Mouse (Mus musculus): ENCODE measurements around the gene Nsa2. TPM values are rescaled to one million over a fixed set of nuclear protein-coding genes. Genes with fewer than 3 reads are reported as not detected.
"Not testable (repeated sequence)": the region's sequence is repeated elsewhere in the genome, so short reads cannot be mapped to it uniquely, and the experiment has no call there.

Gene Nsa2
- polyA plus RNA-seq, 1 experiment from 2014 or later: 48.8 TPM

DNA sequence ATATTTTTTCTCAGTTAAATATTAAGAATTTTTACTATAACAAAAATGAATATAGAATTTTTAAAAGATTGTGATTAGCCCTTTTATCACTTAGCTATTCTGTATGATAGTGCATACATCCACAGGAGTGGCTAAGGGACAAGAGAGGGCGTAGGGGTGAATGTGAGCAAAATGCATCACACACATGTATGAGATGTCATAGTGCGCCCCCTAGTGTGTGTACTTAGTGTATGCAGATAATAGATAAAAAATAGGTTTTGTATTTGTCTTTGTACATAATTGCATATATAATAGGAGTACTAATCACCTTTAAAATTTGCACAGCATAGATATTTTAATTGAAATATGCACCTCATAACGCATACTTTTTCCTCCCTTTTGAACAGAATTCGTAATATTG is 8.1 kb upstream of the Nsa2 start:
- no peak overlapping the region for H3K4me2 ChIP-seq (replicated peaks; ENCODE audit: low read depth, low read length)
- H3K36me3 ChIP-seq (ENCODE audit: insufficient read depth, low read length): peaks cover 48% of the 10 kb centered on the region
- no peak for ATAC-seq (ENCODE audit: low FRiP score, low TSS enrichment)
- H3K4me3 ChIP-seq (ENCODE audit: low read length): no peak overlapping the region
- H3K9ac ChIP-seq (replicated peaks; ENCODE audit: low read length): no peak overlapping the region
- no peaks in the 10 kb centered on the region for H3K4me1 ChIP-seq (ENCODE audit: insufficient read depth, low read length)
- WGBS: 69% methylated on average over 4 of the region's 4 CpGs
- no peaks in the 10 kb centered on the region for H3K9me3 ChIP-seq (ENCODE audit: low read length)
- H3K27ac ChIP-seq (ENCODE audit: low read length): no peak overlapping the region
- H3K27me3 ChIP-seq (ENCODE audit: insufficient read depth, low read length): no peaks in the 10 kb centered on the region

DNA sequence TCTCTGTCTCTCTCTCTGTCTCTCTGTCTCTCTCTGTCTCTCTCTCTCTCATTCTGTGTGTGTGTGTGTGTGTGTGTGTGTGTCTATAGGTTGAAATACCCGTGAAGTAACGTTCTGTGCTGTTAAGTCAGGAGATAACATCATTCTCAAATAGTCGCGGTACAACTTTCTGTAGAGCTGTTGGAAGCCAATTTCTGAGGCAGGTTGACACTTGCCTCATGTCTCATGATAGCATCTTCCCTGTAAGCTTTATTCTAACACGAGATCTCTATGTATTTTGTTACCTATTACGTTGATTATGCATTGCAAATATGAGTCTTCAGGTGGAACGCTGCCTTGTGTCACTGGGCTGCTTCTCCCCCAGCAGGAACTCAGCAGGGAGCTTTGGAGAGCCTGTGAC is 4.6 kb upstream of the Nsa2 start:
- H3K27me3 ChIP-seq (ENCODE audit: insufficient read depth, low read length): no peaks in the 10 kb centered on the region
- no peak overlapping the region for H3K27ac ChIP-seq (ENCODE audit: low read length)
- H3K9ac ChIP-seq (replicated peaks; ENCODE audit: low read length): no peak overlapping the region
- H3K36me3 ChIP-seq (ENCODE audit: insufficient read depth, low read length): peaks cover 29% of the 10 kb centered on the region
- peaks cover 5% of the 10 kb centered on the region; the same call in 1 of the 2 replicates for H3K4me1 ChIP-seq (ENCODE audit: insufficient read depth, low read length)
- no peaks in the 10 kb centered on the region for H3K9me3 ChIP-seq (ENCODE audit: low read length)
- 90% methylated on average over 7 of the region's 7 CpGs for WGBS
- ATAC-seq (ENCODE audit: low FRiP score, low TSS enrichment): no peak
- no peak overlapping the region for H3K4me2 ChIP-seq (replicated peaks; ENCODE audit: low read depth, low read length)
- H3K4me3 ChIP-seq (ENCODE audit: low read length): no peak overlapping the region

GRCm38 (mm10) chr13:97138404-97138931 is 731 bp upstream of the Nsa2 start:
- Histone ChIP-seq H3K9ac (replicated peaks; ENCODE audit: low read length) (peak overlapping the region; percentile 94), H3K4me3 (ENCODE audit: low read length) (peak overlapping the region; percentile 96), H3K4me2 (replicated peaks; ENCODE audit: low read depth, low read length) (peak overlapping the region; percentile 58), H3K36me3 (ENCODE audit: insufficient read depth, low read length) (peaks cover 21% of the 10 kb centered on the region), H3K27ac (ENCODE audit: low read length) (peak overlapping the region; percentile 84)
- not testable (repeated sequence) for H3K9me3 ChIP-seq (ENCODE audit: low read length); ATAC-seq (ENCODE audit: low FRiP score, low TSS enrichment); H3K4me1 ChIP-seq (ENCODE audit: insufficient read depth, low read length); H3K27me3 ChIP-seq (ENCODE audit: insufficient read depth, low read length)
- 33% methylated on average over 8 of the region's 8 CpGs for WGBS

DNA sequence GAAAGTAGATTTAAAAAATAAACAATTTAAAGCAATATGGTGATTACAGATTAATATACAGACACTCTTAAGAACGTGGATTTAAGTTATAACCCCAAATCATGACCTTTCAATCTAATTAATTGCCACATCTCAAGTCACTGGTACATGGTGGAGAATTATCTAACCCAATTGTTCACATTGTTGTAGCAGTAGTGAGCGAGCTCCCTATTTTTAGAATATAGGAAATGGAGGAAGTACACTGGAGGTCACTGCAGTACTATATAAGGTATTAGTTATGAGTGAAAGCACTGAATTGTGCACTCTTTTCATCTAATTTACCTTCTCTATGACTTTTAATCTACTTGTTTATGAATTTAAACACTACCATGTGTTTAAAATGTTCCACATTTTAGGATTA is 7.3 kb downstream of the Nsa2 start:
- WGBS: no CpG with 5 or more reads among the region's 2 CpGs

DNA sequence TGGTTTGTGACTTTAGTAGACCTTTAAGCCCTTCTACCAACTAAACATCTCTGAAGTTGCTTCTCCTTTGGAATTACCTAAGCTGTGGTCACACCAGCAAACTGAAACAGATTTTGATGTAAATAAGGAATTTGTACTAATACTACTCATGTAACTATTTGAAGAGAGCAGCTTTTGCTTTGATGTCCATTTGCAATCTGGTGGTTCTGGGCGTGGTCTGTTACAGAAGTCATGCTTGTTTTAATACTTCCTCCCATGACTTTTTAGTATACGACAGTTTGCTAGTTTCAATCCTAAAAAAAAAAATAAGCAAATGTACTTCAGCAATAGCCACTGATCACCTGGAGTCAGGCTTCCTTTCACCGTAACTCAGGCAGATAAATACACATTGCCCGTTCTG is 8.1 kb downstream of the Nsa2 start:
- H3K9me3 ChIP-seq (ENCODE audit: low read length); H3K27ac ChIP-seq (ENCODE audit: low read length); ATAC-seq (ENCODE audit: low FRiP score, low TSS enrichment); H3K9ac ChIP-seq (replicated peaks; ENCODE audit: low read length); H3K4me1 ChIP-seq (ENCODE audit: insufficient read depth, low read length); H3K4me2 ChIP-seq (replicated peaks; ENCODE audit: low read depth, low read length); H3K4me3 ChIP-seq (ENCODE audit: low read length); H3K27me3 ChIP-seq (ENCODE audit: insufficient read depth, low read length): not testable (repeated sequence)
- WGBS: 76% methylated on average over 2 of the region's 4 CpGs
- peaks cover 19% of the 10 kb centered on the region for H3K36me3 ChIP-seq (ENCODE audit: insufficient read depth, low read length)

More for the DNA sequence above, 7.3 kb downstream of the Nsa2 start:
- not testable (repeated sequence) for H3K4me2 ChIP-seq (replicated peaks; ENCODE audit: low read depth, low read length); H3K27ac ChIP-seq (ENCODE audit: low read length); H3K27me3 ChIP-seq (ENCODE audit: insufficient read depth, low read length); ATAC-seq (ENCODE audit: low FRiP score, low TSS enrichment); H3K9ac ChIP-seq (replicated peaks; ENCODE audit: low read length); H3K9me3 ChIP-seq (ENCODE audit: low read length); H3K4me3 ChIP-seq (ENCODE audit: low read length); H3K4me1 ChIP-seq (ENCODE audit: insufficient read depth, low read length)
- peaks cover 22% of the 10 kb centered on the region for H3K36me3 ChIP-seq (ENCODE audit: insufficient read depth, low read length)

- Histone ChIP-seq H3K4me3 (ENCODE audit: low read length) (no peak overlapping the region), H3K27ac (ENCODE audit: low read length) (no peak overlapping the region), H3K27me3 (ENCODE audit: insufficient read depth, low read length) (no peaks in the 10 kb centered on the region), H3K9ac (replicated peaks; ENCODE audit: low read length) (no peak overlapping the region), H3K36me3 (ENCODE audit: insufficient read depth, low read length) (no peaks in the 10 kb centered on the region), H3K9me3 (ENCODE audit: low read length) (no peaks in the 10 kb centered on the region), H3K4me1 (ENCODE audit: insufficient read depth, low read length) (no peaks in the 10 kb centered on the region), H3K4me2 (replicated peaks; ENCODE audit: low read depth, low read length) (no peak overlapping the region)
- WGBS: 74% methylated on average over 3 of the region's 3 CpGs
- no peak for ATAC-seq (ENCODE audit: low FRiP score, low TSS enrichment)
Measured at GRCm38 (mm10) chr13:97121341-97121740, 16.4 kb downstream of the Nsa2 start.

GRCm38 (mm10) chr13:97109046-97109445 is 28.7 kb downstream of the Nsa2 start:
- Histone ChIP-seq H3K27ac (ENCODE audit: low read length) (no peak overlapping the region), H3K9ac (replicated peaks; ENCODE audit: low read length) (no peak overlapping the region), H3K27me3 (ENCODE audit: insufficient read depth, low read length) (no peaks in the 10 kb centered on the region), H3K4me1 (ENCODE audit: insufficient read depth, low read length) (no peaks in the 10 kb centered on the region), H3K36me3 (ENCODE audit: insufficient read depth, low read length) (no peaks in the 10 kb centered on the region), H3K4me2 (replicated peaks; ENCODE audit: low read depth, low read length) (no peak overlapping the region), H3K9me3 (ENCODE audit: low read length) (no peaks in the 10 kb centered on the region), H3K4me3 (ENCODE audit: low read length) (no peak overlapping the region)
- WGBS: 76% methylated on average over 4 of the region's 4 CpGs
- ATAC-seq (ENCODE audit: low FRiP score, low TSS enrichment): no peak

GRCm38 (mm10) chr13:97107721-97108120 is 30.0 kb downstream of the Nsa2 start:
- H3K9me3 ChIP-seq (ENCODE audit: low read length); H3K4me2 ChIP-seq (replicated peaks; ENCODE audit: low read depth, low read length); H3K4me1 ChIP-seq (ENCODE audit: insufficient read depth, low read length); H3K36me3 ChIP-seq (ENCODE audit: insufficient read depth, low read length); ATAC-seq (ENCODE audit: low FRiP score, low TSS enrichment); H3K27ac ChIP-seq (ENCODE audit: low read length); H3K4me3 ChIP-seq (ENCODE audit: low read length); H3K9ac ChIP-seq (replicated peaks; ENCODE audit: low read length); H3K27me3 ChIP-seq (ENCODE audit: insufficient read depth, low read length): not testable (repeated sequence)
- 90% methylated on average over 4 of the region's 4 CpGs for WGBS

DNA sequence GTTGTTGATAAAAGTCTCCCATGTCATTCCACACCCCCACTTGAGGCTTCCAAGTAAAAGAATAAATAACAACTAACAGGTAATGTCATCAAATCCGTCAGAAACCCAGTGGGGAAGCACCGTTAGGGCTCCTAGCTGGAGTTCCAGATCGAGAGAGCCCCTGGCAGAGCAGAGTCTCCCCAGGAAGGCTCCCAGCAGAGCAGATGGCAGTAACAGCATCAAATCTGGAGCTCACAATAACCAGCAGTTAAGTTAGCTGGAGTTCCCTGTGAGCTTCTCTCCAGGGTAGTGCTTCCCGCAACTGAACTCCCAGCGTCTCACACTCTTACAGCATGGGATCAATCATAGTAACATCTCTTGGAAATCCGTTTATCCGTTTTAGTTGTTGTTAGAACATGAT is 32.7 kb downstream of the Nsa2 start:
- no peak for ATAC-seq (ENCODE audit: low FRiP score, low TSS enrichment)
- no peaks in the 10 kb centered on the region for H3K4me1 ChIP-seq (ENCODE audit: insufficient read depth, low read length)
- H3K36me3 ChIP-seq (ENCODE audit: insufficient read depth, low read length): no peaks in the 10 kb centered on the region
- H3K4me2 ChIP-seq (replicated peaks; ENCODE audit: low read depth, low read length): no peak overlapping the region
- 81% methylated on average over 7 of the region's 7 CpGs for WGBS
- no peak overlapping the region for H3K9ac ChIP-seq (replicated peaks; ENCODE audit: low read length)
- H3K9me3 ChIP-seq (ENCODE audit: low read length): no peaks in the 10 kb centered on the region
- H3K27me3 ChIP-seq (ENCODE audit: insufficient read depth, low read length): no peaks in the 10 kb centered on the region
- no peak overlapping the region for H3K4me3 ChIP-seq (ENCODE audit: low read length)
- no peak overlapping the region for H3K27ac ChIP-seq (ENCODE audit: low read length)

DNA sequence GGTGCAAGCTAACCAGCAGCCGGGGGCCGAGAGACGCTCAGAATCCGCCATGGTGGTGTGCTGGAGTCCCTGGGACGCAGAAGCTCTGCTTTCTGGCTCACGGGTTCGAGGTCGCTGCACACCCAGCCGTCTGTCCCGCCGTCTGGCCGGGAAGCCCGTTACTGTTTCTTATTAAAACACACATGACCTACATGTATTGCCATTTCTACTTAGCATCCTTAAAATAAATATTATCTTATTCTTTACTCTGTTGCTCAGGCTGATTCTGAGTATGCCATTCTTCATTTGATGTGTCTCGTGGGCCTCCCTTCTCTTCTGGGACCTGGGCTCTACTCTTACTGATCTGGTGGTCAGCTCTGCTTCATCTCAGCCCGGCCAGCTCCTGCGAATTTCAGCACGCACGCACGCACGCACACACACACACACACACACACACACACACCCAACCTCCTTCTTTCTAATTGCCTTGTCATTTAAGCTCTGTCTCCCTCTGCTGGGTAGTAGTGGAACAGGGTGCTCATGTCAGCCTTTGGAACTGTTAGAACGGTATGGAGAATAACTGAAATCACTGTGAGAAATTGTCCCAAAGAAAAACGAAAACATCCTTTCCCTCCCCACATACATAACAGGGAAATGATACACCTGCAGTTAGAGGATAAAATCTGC is 38.4 kb downstream of the Nsa2 start, which contains the start of gene Gm6169:
TSS of gene Gm6169 (minus strand) at position 51 of the 666 bp plus-strand sequence.
- 74% methylated on average over 19 of the region's 22 CpGs for WGBS
- Histone ChIP-seq H3K4me3 (ENCODE audit: low read length) (no peak within 1 kb of the TSS), H3K4me2 (replicated peaks; ENCODE audit: low read depth, low read length) (no peak within 1 kb of the TSS), H3K9me3 (ENCODE audit: low read length) (no peaks in the 10 kb centered on the region), H3K9ac (replicated peaks; ENCODE audit: low read length) (no peak within 1 kb of the TSS), H3K36me3 (ENCODE audit: insufficient read depth, low read length) (no peaks in the 10 kb centered on the region), H3K27me3 (ENCODE audit: insufficient read depth, low read length) (no peaks in the 10 kb centered on the region), H3K4me1 (ENCODE audit: insufficient read depth, low read length) (no peaks in the 10 kb centered on the region), H3K27ac (ENCODE audit: low read length) (no peak within 1 kb of the TSS)
- no peak for ATAC-seq (ENCODE audit: low FRiP score, low TSS enrichment)

Data from kidney, embryonic 16.5 days (tissue).